Mouse (Mus musculus) CH12.LX (cell line): Measurements from ENCODE around the gene Aurkb. TPM values are rescaled to one million over a fixed set of nuclear protein-coding genes. Genes with fewer than 3 reads are reported as not detected.

Source experiments
- DNase-seq: peaks from one replicate; pipeline ENCODE4 v3.0.0-alpha.2; 2013; ENCODE audit errors: extremely low read depth
- H3K27ac ChIP-seq: 2 replicates; pipeline ENCODE4 v1.5.1; 2012; ENCODE audit warnings: low read depth, mild to moderate bottlenecking, control low read depth, moderate library complexity; ENCODE audit not compliant: insufficient read depth
- H3K27me3 ChIP-seq: replicated peaks from 2 replicates; pipeline ENCODE3; 2012; ENCODE audit warnings: inconsistent platforms
- H3K36me3 ChIP-seq, 2 experiments: replicated peaks in 1 of 2; 2 replicates each; pipeline versions ENCODE3 to v1.6.1; 2012; ENCODE audit warnings: inconsistent platforms in 1 of 2, low read length in 1 of 2, mild to moderate bottlenecking in 1 of 2, mixed read lengths in 1 of 2, moderate library complexity in 1 of 2; ENCODE audit not compliant: control insufficient read depth in 1 of 2, insufficient read depth in 1 of 2
- H3K4me1 ChIP-seq, 2 experiments: 2 replicates each; pipeline ENCODE4 v1.6.1; 2012; ENCODE audit warnings: inconsistent platforms in 1 of 2, moderate library complexity in 1 of 2; ENCODE audit not compliant: insufficient read depth in 2 of 2, control insufficient read depth in 1 of 2
- H3K4me2 ChIP-seq: 2 replicates; pipeline ENCODE4 v1.6.1; 2012; ENCODE audit warnings: low read depth, mild to moderate bottlenecking, control low read depth; ENCODE audit not compliant: poor library complexity, insufficient read depth, severe bottlenecking
- H3K4me3 ChIP-seq, 3 experiments: fragments of 150-350 bp in 1 of 3; sonication (generic) in 1 of 3; replicated peaks in 1 of 3; 2 replicates each; pipeline versions ENCODE3 to v1.5.1; 2011 to 2012; ENCODE audit warnings: low read depth in 2 of 3, low read length in 2 of 3, mild to moderate bottlenecking in 2 of 3, moderate library complexity in 2 of 3, control low read depth in 1 of 3, improper control_type of control experiment in 1 of 3, inconsistent platforms in 1 of 3, mixed read lengths in 1 of 3; ENCODE audit not compliant: poor library complexity in 1 of 3
- H3K79me2 ChIP-seq: replicated peaks from 2 replicates; pipeline ENCODE4 v1.6.1; 2012; ENCODE audit warnings: mild to moderate bottlenecking, moderate library complexity; ENCODE audit not compliant: control insufficient read depth, poor library complexity, insufficient read depth, severe bottlenecking; ENCODE audit errors: extremely low read depth
- H3K9ac ChIP-seq: 2 replicates; pipeline ENCODE4 v1.6.1; 2012; ENCODE audit warnings: low read depth, mild to moderate bottlenecking, control low read depth, moderate library complexity; ENCODE audit not compliant: insufficient read depth
- H3K9me3 ChIP-seq: replicated peaks from 2 replicates; pipeline ENCODE3; 2012; ENCODE audit warnings: low read length, inconsistent platforms, mixed read lengths
- BHLHE40 ChIP-seq: IDR thresholded peaks from 2 replicates; pipeline ENCODE4 v1.6.1; 2011; ENCODE audit warnings: mild to moderate bottlenecking, low read depth, low read length, improper control_type of control experiment
- CHD1 ChIP-seq: IDR thresholded peaks from 2 replicates; pipeline ENCODE4 v1.6.1; 2012; ENCODE audit warnings: low read depth, low read length, improper control_type of control experiment, inconsistent platforms
- CHD2 ChIP-seq: IDR thresholded peaks from 2 replicates; pipeline ENCODE4 v1.6.1; 2011; ENCODE audit warnings: low read length, improper control_type of control experiment
- CTCF ChIP-seq, 2 experiments: IDR thresholded peaks in 1 of 2; conservative IDR thresholded peaks in 1 of 2; 2 replicates each; pipeline ENCODE4 v1.5.1; 2011 to 2012; ENCODE audit warnings: low read depth in 2 of 2, low read length in 2 of 2, improper control_type of control experiment in 1 of 2, inconsistent platforms in 1 of 2, mild to moderate bottlenecking in 1 of 2, moderate library complexity in 1 of 2
- E2F4 ChIP-seq: IDR thresholded peaks from 2 replicates; pipeline ENCODE4 v1.6.1; 2011; ENCODE audit warnings: low read depth, low read length, improper control_type of control experiment; ENCODE audit not compliant: insufficient replicate concordance
- ELF1 ChIP-seq: IDR thresholded peaks from 2 replicates; pipeline ENCODE4 v1.6.1; 2014; ENCODE audit warnings: low read depth, mild to moderate bottlenecking, inconsistent platforms, low read length, improper control_type of control experiment
- EP300 ChIP-seq: IDR thresholded peaks from 2 replicates; pipeline ENCODE4 v1.6.1; 2011; ENCODE audit warnings: low read length, improper control_type of control experiment
- ETS1 ChIP-seq: conservative IDR thresholded peaks from 2 replicates; pipeline ENCODE4 v1.6.1; 2012; ENCODE audit warnings: low read depth, mild to moderate bottlenecking, inconsistent platforms, low read length, improper control_type of control experiment, moderate library complexity
- GABPA ChIP-seq: IDR thresholded peaks from 2 replicates; pipeline ENCODE4 v1.6.1; 2012; ENCODE audit warnings: low read depth, low read length, improper control_type of control experiment, inconsistent platforms; ENCODE audit not compliant: insufficient replicate concordance
- HCFC1 ChIP-seq: IDR thresholded peaks from 2 replicates; pipeline ENCODE4 v1.6.1; 2012; ENCODE audit warnings: low read depth, mild to moderate bottlenecking, inconsistent platforms, low read length, improper control_type of control experiment
- IRF4 ChIP-seq: IDR thresholded peaks from 2 replicates; pipeline ENCODE4 v1.6.1; 2014; ENCODE audit warnings: low read depth, mild to moderate bottlenecking, inconsistent platforms, low read length, improper control_type of control experiment
- JUN ChIP-seq: IDR thresholded peaks from 2 replicates; pipeline ENCODE4 v1.6.1; 2011; ENCODE audit warnings: low read depth, mild to moderate bottlenecking, low read length, improper control_type of control experiment, moderate library complexity; ENCODE audit not compliant: insufficient read depth
- KAT2A ChIP-seq: IDR thresholded peaks from 2 replicates; pipeline ENCODE4 v1.6.1; 2012; ENCODE audit warnings: low read length, improper control_type of control experiment, inconsistent platforms; ENCODE audit not compliant: insufficient replicate concordance
- MAFK ChIP-seq: IDR thresholded peaks from 2 replicates; pipeline ENCODE4 v1.6.1; 2011; ENCODE audit warnings: low read length, improper control_type of control experiment; ENCODE audit not compliant: insufficient replicate concordance
- MAX ChIP-seq: IDR thresholded peaks from 2 replicates; pipeline ENCODE4 v1.6.1; 2011; ENCODE audit warnings: low read length, improper control_type of control experiment
- MXI1 ChIP-seq: IDR thresholded peaks from 2 replicates; pipeline ENCODE4 v1.6.1; 2011; ENCODE audit warnings: mild to moderate bottlenecking, low read depth, low read length, improper control_type of control experiment
- MYC ChIP-seq: IDR thresholded peaks from 2 replicates; pipeline ENCODE4 v1.6.1; 2011; ENCODE audit warnings: low read depth, mild to moderate bottlenecking, improper control_type of control experiment, low read length
- NELFE ChIP-seq: IDR thresholded peaks from 2 replicates; pipeline ENCODE4 v1.6.1; 2011; ENCODE audit warnings: low read depth, low read length, improper control_type of control experiment
- PAX5 ChIP-seq: IDR thresholded peaks from 2 replicates; pipeline ENCODE4 v1.6.1; 2012; ENCODE audit warnings: low read length, inconsistent platforms, mixed read lengths
- POLR2A ChIP-seq: IDR thresholded peaks from 2 replicates; pipeline ENCODE4 v1.6.1; 2011; ENCODE audit warnings: low read depth, mild to moderate bottlenecking, improper control_type of control experiment, low read length
- POLR2AphosphoS2 ChIP-seq: IDR thresholded peaks from 2 replicates; pipeline ENCODE4 v1.6.1; 2011; ENCODE audit warnings: low read depth, low read length, improper control_type of control experiment
- RAD21 ChIP-seq: IDR thresholded peaks from 2 replicates; pipeline ENCODE4 v1.6.1; 2011; ENCODE audit warnings: low read depth, mild to moderate bottlenecking, low read length, improper control_type of control experiment, moderate library complexity
- RCOR1 ChIP-seq: conservative IDR thresholded peaks from 2 replicates; pipeline ENCODE4 v1.6.1; 2012; ENCODE audit warnings: low read depth, mild to moderate bottlenecking, inconsistent platforms, low read length, improper control_type of control experiment
- SMC3 ChIP-seq: IDR thresholded peaks from 2 replicates; pipeline ENCODE4 v1.6.1; 2011; ENCODE audit warnings: low read depth, low read length, improper control_type of control experiment
- TBP ChIP-seq: conservative IDR thresholded peaks from 2 replicates; pipeline ENCODE4 v1.6.1; 2011; ENCODE audit warnings: low read depth, low read length, improper control_type of control experiment
- TCF12 ChIP-seq: IDR thresholded peaks from 2 replicates; pipeline ENCODE4 v1.6.1; 2014; ENCODE audit warnings: low read depth, mild to moderate bottlenecking, inconsistent platforms, low read length, improper control_type of control experiment
- UBTF ChIP-seq: IDR thresholded peaks from 2 replicates; pipeline ENCODE4 v1.6.1; 2012; ENCODE audit warnings: low read depth, mild to moderate bottlenecking, inconsistent platforms, low read length, improper control_type of control experiment, moderate library complexity
- USF1 ChIP-seq: IDR thresholded peaks from 2 replicates; pipeline ENCODE4 v1.6.1; 2014; ENCODE audit warnings: low read depth, mild to moderate bottlenecking, inconsistent platforms, low read length, improper control_type of control experiment
- USF2 ChIP-seq: conservative IDR thresholded peaks from 2 replicates; pipeline ENCODE4 v1.6.1; 2011; ENCODE audit warnings: low read depth, low read length, improper control_type of control experiment
- ZKSCAN1 ChIP-seq: IDR thresholded peaks from 2 replicates; pipeline ENCODE4 v1.6.1; 2012; ENCODE audit warnings: low read depth, inconsistent platforms, low read length, improper control_type of control experiment, borderline replicate concordance
- ZMIZ1 ChIP-seq: IDR thresholded peaks from 2 replicates; pipeline ENCODE4 v1.6.1; 2012; ENCODE audit warnings: low read depth, mild to moderate bottlenecking, inconsistent platforms, low read length, improper control_type of control experiment
- ZNF384 ChIP-seq: IDR thresholded peaks from 2 replicates; pipeline ENCODE4 v1.6.1; 2012; ENCODE audit warnings: low read depth, low read length, improper control_type of control experiment, inconsistent platforms
- dilution Hi-C: fragments of 300-500 bp; cut with MboI; formaldehyde crosslinking; loops from 2 replicates; pipeline ENCODE4 v1.14.3; 2020; ENCODE audit warnings: low sequenced_read_pairs; ENCODE audit not compliant: extremely low pct_unique_long_range_greater_than_20kb, extremely low pct_ligation_motif_present
- in situ Hi-C: fragments of 300-500 bp; cut with MboI; formaldehyde crosslinking; loops from 3 replicates; pipeline ENCODE4 v1.14.3; 2019; ENCODE audit warnings: low sequenced_read_pairs, low pct_ligation_motif_present, low pct_unique_long_range_greater_than_20kb, mixed read lengths
- polyA plus RNA-seq: library from polyadenylated mRNA; unstranded; fragments of >175 nt; gene quantifications from 2 replicates; pipeline ENCODE4 v1.2.1, GENCODE M21; 2012; ENCODE audit warnings: low read depth; ENCODE audit not compliant: insufficient read length
- total RNA-seq, 2 experiments: library from RNA; depleted of rRNA; stranded (reverse); fragments of 300-350 nt in 1 of 2; fragments of >200 nt in 1 of 2; gene quantifications; 2 replicates each; pipeline ENCODE4 v1.2.3; 2012 to 2014

Aurkb gene
- total and polyA plus RNA-seq, 3 experiments = 170 to 200 (median 190) TPM

- Histone ChIP-seq H3K27me3 (peaks cover 2% of the 10 kb centered on the region), H3K4me3 (no peak overlapping the region), H3K9me3 (no peaks in the 10 kb centered on the region), H3K79me2 (no peaks in the 10 kb centered on the region), H3K4me1 (peaks cover 22 to 64% of the 10 kb centered on the region in 2 experiments), H3K4me2 (peak overlapping the region; percentile 3; the same call in 1 of the 2 replicates), H3K27ac (peak overlapping the region; percentile 47), H3K36me3 (no peaks in the 10 kb centered on the region), H3K9ac (no peak overlapping the region)
- DNase-seq = no peak
- dilution Hi-C loops = no loop called here
- no peak for TF ChIP-seq CHD1
- TF ChIP-seq TBP = 0 out of 2 replicates have a peak, but pooled peaks have one; percentile 62
- in situ Hi-C loops = loop anchor here (25.0 kb wide), 1 partner anchor 938 kb away; the partner anchor contains the start of genes Acadvl, Dlg4 and Dvl2
Measured at GRCm38 (mm10) chr11:69074776-69075069, 29.3 kb downstream of the Aurkb start.

DNA sequence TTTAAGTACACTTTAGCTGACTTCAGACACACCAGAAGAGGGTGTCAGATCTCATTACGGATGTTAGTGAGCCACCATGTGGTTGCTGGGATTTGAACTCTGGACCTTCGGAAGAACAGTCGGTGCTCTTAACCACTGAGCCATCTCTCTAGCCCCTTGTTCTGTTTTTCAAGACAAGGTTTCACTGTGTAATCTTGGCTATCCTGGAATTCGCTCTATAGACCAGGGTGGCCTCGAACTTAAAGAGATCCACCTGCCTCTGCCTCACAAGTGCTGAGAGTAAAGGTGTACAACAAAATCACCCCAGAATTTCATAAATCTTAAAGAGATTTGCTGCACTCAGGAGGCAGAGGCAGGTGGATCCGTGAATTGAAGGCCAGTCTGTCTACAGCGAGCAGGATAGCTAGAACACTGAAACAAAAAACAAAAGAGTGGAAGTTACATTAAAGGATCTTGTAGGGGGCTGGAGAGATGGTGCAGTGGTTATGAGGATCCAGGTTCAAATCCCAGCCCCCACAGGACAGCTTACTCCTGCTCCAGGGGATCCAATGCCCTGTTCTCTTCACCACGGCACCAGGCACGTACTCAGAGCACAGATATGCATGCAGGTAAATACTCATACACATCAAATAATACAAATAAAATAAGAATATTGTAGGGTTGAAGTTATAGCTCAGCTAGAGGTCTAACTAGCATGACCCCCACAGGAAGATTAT, 30.5 kb downstream of the Aurkb start:
- H3K4me2 ChIP-seq = no peak overlapping the region
- in situ Hi-C loops = loop anchor here (25.0 kb wide), 1 partner anchor 936 kb away; the partner anchor contains the start of genes Acadvl, Dlg4 and Dvl2
- H3K27ac ChIP-seq = no peak overlapping the region
- TF ChIP-seq JUN (no peak), CTCF (conservative IDR thresholded peaks at IDR 0.05 in 1 of 2, IDR thresholded peaks at IDR 0.05 in 1 of 2; ENCODE audit: low read depth in 2 of 2, low read length in 2 of 2) (no peak), RCOR1 (no peak), POLR2AphosphoS2 (no peak), E2F4 (0 out of 2 replicates have a peak, but pooled peaks have one; percentile 50), ZNF384 (peak; percentile 46; the same call in 1 of the 2 replicates), MAFK (peak; percentile 88), TCF12 (no peak), TBP (peak; percentile 98), PAX5 (no peak), NELFE (no peak), POLR2A (no peak), MXI1 (no peak), USF2 (no peak), IRF4 (no peak), RAD21 (no peak), ETS1 (no peak), BHLHE40 (no peak), UBTF (no peak), MYC (no peak), USF1 (no peak), ZMIZ1 (no peak), MAX (no peak), CHD1 (no peak), KAT2A (peak; percentile 71; the same call in 1 of the 2 replicates), HCFC1 (no peak), SMC3 (no peak), ZKSCAN1 (no peak), GABPA (no peak), ELF1 (peak; percentile 80; the same call in 1 of the 2 replicates), EP300 (no peak), CHD2 (no peak)

More for the DNA sequence above, 30.5 kb downstream of the Aurkb start:
- H3K4me3 ChIP-seq = no peak overlapping the region
- no peak overlapping the region for H3K9ac ChIP-seq
- H3K36me3 ChIP-seq = no peaks in the 10 kb centered on the region
- dilution Hi-C loops = no loop called here
- H3K79me2 ChIP-seq = no peaks in the 10 kb centered on the region
- peak; percentile 91 for DNase-seq
- H3K4me1 ChIP-seq = peaks cover 24 to 71% of the 10 kb centered on the region in 2 experiments
- peaks cover 2% of the 10 kb centered on the region for H3K27me3 ChIP-seq
- H3K9me3 ChIP-seq = no peaks in the 10 kb centered on the region
